Mouse (Mus musculus) left cerebral cortex, postnatal 14 days (tissue): Measurements from ENCODE around the gene Ston2. TPM values are rescaled to one million over a fixed set of nuclear protein-coding genes. Genes with fewer than 3 reads are reported as not detected.
"Not testable (repeated sequence)": the region's sequence is repeated elsewhere in the genome, so short reads cannot be mapped to it uniquely, and the experiment has no call there.

Experiments used
- DNase-seq, 2 experiments: peaks; one replicate each; pipeline ENCODE4 v3.0.0; 2021 to 2022; ENCODE audit warnings: low spot score in 2 of 2, mixed read lengths in 1 of 2
- intact Hi-C: fragments of 180-260 bp; cut with DNase I; formaldehyde crosslinking; loops from one replicate; pipeline ENCODE4 v1.15.1; 2025
- total RNA-seq, 2 experiments: library from RNA; stranded (reverse); gene quantifications; 2 replicates each; pipeline ENCODE4 v1.2.3; 2021

Ston2 gene
- total RNA-seq, 2 experiments from 2014 or later = 16.7 to 17.6 TPM

- intact Hi-C loops = no loop called here
Measured at GRCm38 (mm10) chr12:91796774-91797173, 8.6 kb upstream of the Ston2 start.

GRCm38 (mm10) chr12:91793266-91793665, 5.1 kb upstream of the Ston2 start:
- no peak for DNase-seq
- intact Hi-C loops = no loop called here

More at GRCm38 (mm10) chr12:91796774-91797173, 8.6 kb upstream of the Ston2 start:
- no peak for DNase-seq

GRCm38 (mm10) chr12:91791822-91792221, 3.6 kb upstream of the Ston2 start:
- intact Hi-C loops = no loop called here
- DNase-seq = no peak

GRCm38 (mm10) chr12:91789801-91790200, 1.6 kb upstream of the Ston2 start:
- peak; percentile 74 to 75 for DNase-seq
- intact Hi-C loops = loop anchor here (2.0 kb wide), 1 partner anchor 149 kb away; no protein-coding TSS in a partner anchor

- intact Hi-C loops = loop anchor here (2.0 kb wide), 1 partner anchor 148 kb away; no protein-coding TSS in a partner anchor
- DNase-seq = not testable (repeated sequence)
Measured at GRCm38 (mm10) chr12:91788446-91788845, 259 bp upstream of the Ston2 start.

- intact Hi-C loops = no loop called here
- no peak for DNase-seq
Measured at GRCm38 (mm10) chr12:91786355-91786754, 1.8 kb downstream of the Ston2 start.

GRCm38 (mm10) chr12:91781432-91781831, 6.8 kb downstream of the Ston2 start:
- DNase-seq = no peak
- intact Hi-C loops = no loop called here

- no peak for DNase-seq
- intact Hi-C loops = no loop called here
Measured at GRCm38 (mm10) chr12:91780531-91780930, 7.7 kb downstream of the Ston2 start.

- intact Hi-C loops = no loop called here
- peak; percentile 67 to 81 for DNase-seq
Measured at GRCm38 (mm10) chr12:91779004-91779365, 9.2 kb downstream of the Ston2 start.

- peak in 1 of 2 experiments; percentile 46 for DNase-seq
- intact Hi-C loops = no loop called here
Measured at GRCm38 (mm10) chr12:91778211-91779003, 9.8 kb downstream of the Ston2 start.

- intact Hi-C loops = no loop called here
- DNase-seq = no peak
Measured at GRCm38 (mm10) chr12:91776342-91776741, 11.8 kb downstream of the Ston2 start.

- intact Hi-C loops = no loop called here
- DNase-seq = peak in 1 of 2 experiments; percentile 21
Measured at GRCm38 (mm10) chr12:91774811-91775284, 13.3 kb downstream of the Ston2 start.

- intact Hi-C loops = no loop called here
- no peak for DNase-seq
Measured at GRCm38 (mm10) chr12:91768871-91769270, 19.3 kb downstream of the Ston2 start.

- intact Hi-C loops = no loop called here
- DNase-seq = no peak
Measured at GRCm38 (mm10) chr12:91768176-91768575, 20.0 kb downstream of the Ston2 start.

- peak; percentile 57 to 70 for DNase-seq
- intact Hi-C loops = no loop called here
Measured at GRCm38 (mm10) chr12:91766338-91767107, 21.7 kb downstream of the Ston2 start.

- DNase-seq = no peak
- intact Hi-C loops = no loop called here
Measured at GRCm38 (mm10) chr12:91765504-91765903, 22.7 kb downstream of the Ston2 start.

GRCm38 (mm10) chr12:91765054-91765453, 23.1 kb downstream of the Ston2 start:
- intact Hi-C loops = no loop called here
- no peak for DNase-seq

GRCm38 (mm10) chr12:91764471-91764870, 23.7 kb downstream of the Ston2 start:
- intact Hi-C loops = no loop called here
- no peak for DNase-seq

- intact Hi-C loops = no loop called here
- no peak for DNase-seq
Measured at GRCm38 (mm10) chr12:91759836-91760235, 28.4 kb downstream of the Ston2 start.

- intact Hi-C loops = no loop called here
- no peak for DNase-seq
Measured at GRCm38 (mm10) chr12:91757854-91758562, 30.2 kb downstream of the Ston2 start.
